Mouse (Mus musculus): ENCODE measurements around the gene Trap1. TPM values are rescaled to one million over a fixed set of nuclear protein-coding genes. Genes with fewer than 3 reads are reported as not detected.

Gene Trap1
- total RNA-seq, 4 experiments from 2014 or later = 131 to 156 (median 146) TPM

Small RNA genes within 50 kb of the gene (microRNA-seq; reads per million reads assigned to microRNA genes)
- not detected for gene Gm23413

Other genes starting within 250 kb of the Trap1 start
- not detected for gene Olfr15, start 246.9 kb downstream of the Trap1 start, total RNA-seq (2022)
- gene Zfp174, start 230.6 kb downstream of the Trap1 start, total RNA-seq (2022) = 1 to 10 TPM; 1.4 to 1.9 (median 1.7) TPM
- gene Naa60, start 205.5 kb downstream of the Trap1 start, total RNA-seq (2022) = 10 to 100 TPM; 44.4 to 58.4 (median 51.3) TPM
- gene Zfp597, start 193.3 kb downstream of the Trap1 start, total RNA-seq (2022) = 10 to 100 TPM; 10.9 to 13.9 (median 12.3) TPM
- gene Gm20695, start 193.2 kb downstream of the Trap1 start, total RNA-seq (2022) = 1 to 10 TPM in 1 of 4 experiments, under 1 TPM in 1, not detected in 2; 0.87 to 1.0 TPM
- gene 1700037C18Rik, start 169.1 kb downstream of the Trap1 start, total RNA-seq (2022) = 1 to 10 TPM; 4.0 to 5.7 (median 4.3) TPM
- gene Cluap1, start 169.0 kb downstream of the Trap1 start, total RNA-seq (2022) = 10 to 100 TPM in 2 of 4 experiments, 1 to 10 TPM in 2; 8.5 to 13.1 (median 10.5) TPM
- 1 to 10 TPM; 1.2 to 2.0 (median 1.5) TPM for gene Nlrc3, start 101.2 kb downstream of the Trap1 start, total RNA-seq (2022)
- gene Slx4, start 74.1 kb downstream of the Trap1 start, total RNA-seq (2022) = 1 to 10 TPM; 6.0 to 9.2 (median 8.3) TPM
- gene Dnase1, start 40.9 kb downstream of the Trap1 start, total RNA-seq (2022) = not detected
- gene Crebbp, start 136.2 kb upstream of the Trap1 start, total RNA-seq (2022) = 10 to 100 TPM; 32.0 to 38.8 (median 35.0) TPM